Mouse (Mus musculus): Measurements from ENCODE around the gene Jak3.
"Not testable (repeated sequence)": the region's sequence is repeated elsewhere in the genome, so short reads cannot be mapped to it uniquely, and the experiment has no call there.

The Jak3 gene

GRCm38 (mm10) chr8:71725122-71725924, 49.2 kb downstream of the Jak3 start, which contains the start of gene Fcho1:
Fcho1 (minus strand) TSS chr8:71725716.
- peak; percentile 73 to 84 for DNase-seq

GRCm38 (mm10) chr8:71728240-71728785, 52.2 kb downstream of the Jak3 start:
- DNase-seq = no peak

DNA sequence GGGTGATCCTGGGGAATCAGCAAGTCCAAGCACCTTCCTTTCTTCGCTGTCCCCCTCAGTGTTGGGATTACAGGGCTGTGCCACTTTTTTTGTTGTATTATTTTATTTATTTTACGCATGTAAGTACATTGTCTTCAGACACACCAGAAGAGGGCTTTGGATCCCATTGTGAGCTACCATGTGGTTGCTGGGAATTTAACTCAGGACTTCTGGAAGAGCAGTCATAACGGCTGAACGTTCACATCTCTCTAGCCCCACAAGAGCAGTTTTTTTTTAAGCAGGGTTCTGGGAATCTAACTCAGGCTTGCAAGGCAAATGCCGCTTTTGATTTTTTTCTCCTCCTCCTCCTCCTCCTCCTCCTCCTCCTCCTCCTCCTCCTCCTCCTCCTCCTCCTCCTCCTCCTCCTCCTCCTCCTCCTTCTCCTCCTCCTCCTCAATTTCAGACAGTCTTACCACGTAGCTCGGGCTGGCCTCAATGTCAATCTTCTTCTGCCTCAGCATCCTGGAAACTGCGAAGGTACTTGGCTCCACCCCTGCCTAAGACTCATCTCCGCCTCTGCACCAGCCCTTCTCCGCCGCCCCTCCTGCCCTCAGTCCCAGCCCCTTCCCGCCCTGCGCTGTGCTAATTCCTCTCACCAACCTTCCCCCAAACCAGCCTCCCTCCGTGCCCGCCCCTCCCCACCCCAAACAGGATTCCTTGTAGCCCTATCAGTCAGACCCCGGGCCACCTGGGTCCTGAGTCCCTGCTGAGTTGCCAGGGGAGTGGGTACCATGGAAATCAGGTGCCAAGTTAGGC, 52.9 kb downstream of the Jak3 start:
- DNase-seq = no peak

DNA sequence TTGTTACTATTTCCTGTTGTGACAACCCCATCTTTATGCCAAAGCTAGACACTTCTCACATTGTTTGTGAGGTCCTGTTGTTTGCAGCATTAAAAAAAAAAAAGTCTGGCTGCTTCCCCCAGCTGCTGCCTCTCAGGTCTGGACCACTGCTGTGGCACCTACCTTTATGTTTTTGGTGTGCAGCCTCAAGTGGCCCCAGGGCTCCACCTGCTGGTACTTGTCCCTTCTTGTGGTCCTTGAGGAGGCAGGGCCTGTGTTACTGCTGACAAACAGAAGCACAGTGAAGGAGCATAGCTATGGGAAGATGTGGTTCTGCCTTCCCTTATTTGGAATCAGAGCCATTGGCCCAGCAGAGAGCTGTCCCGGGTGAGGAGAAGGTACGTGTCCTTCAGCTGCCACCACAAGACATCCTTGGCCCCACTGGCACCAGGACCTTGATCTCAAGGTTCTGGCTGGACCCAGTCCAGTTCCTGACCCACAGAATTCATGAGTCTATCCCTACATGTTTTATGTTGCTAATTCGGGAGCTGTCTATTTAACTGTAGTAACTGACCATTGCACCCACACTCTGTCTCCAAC, 55.6 kb downstream of the Jak3 start:
- DNase-seq = peak; percentile 54 to 59

DNA sequence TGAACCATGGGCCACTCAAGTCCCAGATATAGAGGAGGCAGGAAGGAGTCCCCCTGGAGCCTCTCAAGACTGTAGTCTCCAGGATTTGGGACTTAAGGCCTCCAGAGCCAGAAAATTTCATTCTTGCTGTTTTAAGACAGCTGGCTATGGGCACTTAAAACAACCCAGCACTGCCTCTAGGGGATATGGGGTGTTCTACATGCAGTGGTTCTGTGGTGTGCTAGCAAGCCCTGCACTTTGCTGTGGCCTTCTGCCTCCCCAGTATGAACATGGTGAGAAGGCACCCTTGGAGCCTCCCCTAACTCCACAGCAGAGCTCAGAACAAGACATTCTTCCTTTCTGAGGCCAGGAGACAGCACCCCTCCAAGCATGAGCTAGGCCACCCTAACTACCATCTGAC, 62.2 kb downstream of the Jak3 start:
- not testable (repeated sequence) for DNase-seq

Data from lung, adult 18-20 months (tissue).